Mouse (Mus musculus) mouse embryonic stem cell (cell line): ENCODE data around the gene Gm47841.

Experiments used
- in situ Hi-C, 2 experiments: fragments of 300-500 bp; cut with MboI; formaldehyde crosslinking; loops; 1 replicate in 1 of 2; 3 replicates in 1 of 2; pipeline ENCODE4 v1.14.3; 2019 to 2020; ENCODE audit warnings: low sequenced_read_pairs in 2 of 2, low pct_unique_long_range_greater_than_20kb in 1 of 2, mixed read lengths in 1 of 2; ENCODE audit not compliant: unreplicated experiment in 1 of 2

Gm47841 gene

DNA sequence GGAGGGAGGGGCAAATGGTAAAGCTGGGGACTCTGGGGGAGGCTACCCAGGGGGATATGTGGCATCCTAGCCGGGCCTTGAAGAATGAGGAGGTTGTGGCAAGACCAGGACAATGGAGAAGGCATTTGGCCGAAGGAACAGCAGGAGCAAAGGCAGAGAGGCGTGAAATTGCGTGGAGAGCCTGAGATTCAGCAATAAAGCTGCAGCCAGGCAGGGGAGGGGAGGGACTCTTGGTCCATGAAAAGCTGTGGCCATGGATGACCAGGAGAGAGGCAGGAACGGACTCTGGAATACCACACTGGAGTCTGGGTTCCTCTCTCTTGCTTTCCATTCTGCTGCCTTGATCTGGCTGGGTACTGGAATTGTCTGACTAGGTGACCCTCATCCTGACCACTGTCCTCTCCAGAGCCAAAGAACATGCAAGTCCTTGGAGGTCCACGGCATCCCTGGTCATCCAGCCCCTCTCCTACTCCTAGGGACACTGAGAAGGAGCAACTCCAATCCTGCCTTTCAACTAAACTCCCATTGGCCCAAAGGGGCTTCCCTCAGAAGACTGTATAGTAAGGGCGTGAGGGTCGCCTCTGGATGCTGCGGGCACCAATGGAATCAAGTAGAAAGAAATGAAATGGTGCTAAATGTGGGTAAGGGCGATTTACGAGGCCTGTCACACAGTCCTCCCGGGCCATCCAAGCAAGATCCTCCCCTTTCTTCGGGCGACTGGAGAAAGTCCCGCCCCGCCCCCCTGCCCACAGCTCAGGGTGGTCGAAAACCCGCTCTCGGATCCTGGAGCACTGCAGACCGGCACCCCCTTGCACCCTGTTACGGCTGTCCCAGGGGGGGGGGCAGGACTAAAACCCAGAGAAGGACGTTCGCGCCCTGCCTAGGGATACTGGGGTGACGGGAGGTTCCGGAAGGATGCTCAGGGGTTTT is 29.1 kb upstream of the Gm47841 start:
- in situ Hi-C loops = no loop called here

DNA sequence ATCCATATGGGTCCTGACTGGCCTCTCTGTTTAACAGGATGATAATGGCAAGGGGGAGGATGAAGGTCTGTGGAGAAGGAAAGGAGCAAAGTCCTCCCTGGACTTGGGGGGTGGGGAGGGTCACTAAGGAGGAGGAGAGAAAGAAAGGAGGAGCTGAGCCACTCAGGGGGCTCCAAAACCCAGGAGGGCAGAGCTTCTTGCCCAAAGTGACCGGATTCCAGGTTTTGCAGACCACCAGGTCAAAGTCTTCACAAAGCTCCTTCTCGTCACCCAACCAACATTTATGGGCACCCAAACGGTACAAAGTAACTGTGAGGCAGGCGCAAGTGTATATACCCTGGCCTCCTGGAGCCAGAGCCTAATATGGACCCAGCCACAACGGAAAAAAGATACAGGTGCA is 28.5 kb upstream of the Gm47841 start:
- in situ Hi-C loops = no loop called here

DNA sequence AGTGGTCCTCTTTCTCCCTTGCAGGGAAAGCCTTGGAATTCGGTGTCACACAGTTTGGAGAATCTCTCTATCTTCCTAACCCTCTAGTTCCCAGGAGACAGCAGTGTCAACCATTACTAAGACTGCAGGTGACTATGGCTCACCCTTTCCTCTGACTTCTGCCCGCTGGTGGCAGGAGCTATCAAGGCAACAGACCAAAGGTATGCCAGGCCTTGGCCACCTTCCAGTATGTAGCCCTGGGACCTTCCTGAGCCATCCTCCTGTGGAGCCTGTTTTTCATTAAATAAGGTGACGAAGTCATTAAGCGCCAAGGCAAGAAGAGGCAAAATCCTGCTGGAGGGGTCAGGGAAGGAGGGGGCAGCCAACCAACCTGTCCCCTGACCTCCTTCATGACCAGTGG is 28.0 kb upstream of the Gm47841 start:
- in situ Hi-C loops = no loop called here

DNA sequence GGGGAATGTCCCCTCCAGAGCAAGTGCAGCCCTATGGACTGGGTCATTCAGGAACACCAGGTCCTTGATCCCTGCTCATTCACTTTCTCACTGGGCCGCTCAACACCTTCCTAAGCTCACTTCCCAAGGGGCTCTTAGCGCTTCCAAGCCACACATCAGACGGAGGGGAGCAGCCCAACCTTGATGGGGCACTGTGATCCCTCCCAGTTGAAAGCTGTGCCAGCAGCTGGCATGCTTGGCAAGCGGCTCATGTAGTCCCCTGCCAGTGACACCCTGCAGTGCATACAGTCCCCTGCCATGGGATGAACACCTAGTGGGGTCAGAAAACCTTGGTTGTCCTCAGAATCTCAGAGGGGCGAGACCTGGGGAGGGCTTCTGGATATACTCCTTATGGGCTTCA is 26.9 kb upstream of the Gm47841 start:
- in situ Hi-C loops = no loop called here

DNA sequence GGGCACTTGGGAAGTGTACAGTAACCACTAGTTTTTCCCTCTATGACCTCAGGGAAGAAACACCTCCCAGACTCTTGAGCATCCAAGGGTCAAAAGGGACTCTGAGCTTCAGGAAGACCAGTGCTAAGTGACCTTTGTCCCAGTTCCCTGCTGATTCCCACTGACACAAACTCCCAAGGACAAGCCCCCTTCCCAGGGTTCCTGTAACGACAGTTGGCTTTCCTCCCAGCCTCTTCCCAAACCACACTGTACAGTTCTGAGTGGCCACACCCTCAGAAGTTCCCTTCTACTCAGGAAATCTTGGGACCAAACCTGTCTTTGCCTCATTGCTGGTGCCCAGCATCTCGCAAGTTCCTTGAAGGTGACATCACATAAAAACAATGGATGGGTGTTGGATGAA is 25.5 kb upstream of the Gm47841 start:
- in situ Hi-C loops = no loop called here

DNA sequence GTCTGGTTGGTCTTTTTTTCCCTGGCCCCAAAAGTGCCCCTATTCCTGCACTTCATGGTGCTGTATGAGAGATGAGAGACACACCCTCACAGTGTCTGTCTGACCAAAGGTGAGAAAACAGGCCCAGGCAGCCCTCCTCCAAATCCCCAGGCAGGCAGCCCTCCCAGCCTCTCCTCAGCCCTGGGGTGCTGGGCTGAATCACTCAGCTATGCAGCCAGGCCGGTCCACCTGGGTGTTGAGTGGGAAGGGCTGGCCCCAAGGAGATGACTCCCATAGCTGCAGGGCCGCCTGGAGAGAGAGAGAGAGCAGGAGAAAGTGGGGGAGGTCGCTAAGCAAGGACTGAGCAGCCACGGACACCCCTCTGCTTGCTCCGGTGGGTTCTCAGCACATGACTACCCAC is 23.6 kb upstream of the Gm47841 start:
- in situ Hi-C loops = no loop called here

DNA sequence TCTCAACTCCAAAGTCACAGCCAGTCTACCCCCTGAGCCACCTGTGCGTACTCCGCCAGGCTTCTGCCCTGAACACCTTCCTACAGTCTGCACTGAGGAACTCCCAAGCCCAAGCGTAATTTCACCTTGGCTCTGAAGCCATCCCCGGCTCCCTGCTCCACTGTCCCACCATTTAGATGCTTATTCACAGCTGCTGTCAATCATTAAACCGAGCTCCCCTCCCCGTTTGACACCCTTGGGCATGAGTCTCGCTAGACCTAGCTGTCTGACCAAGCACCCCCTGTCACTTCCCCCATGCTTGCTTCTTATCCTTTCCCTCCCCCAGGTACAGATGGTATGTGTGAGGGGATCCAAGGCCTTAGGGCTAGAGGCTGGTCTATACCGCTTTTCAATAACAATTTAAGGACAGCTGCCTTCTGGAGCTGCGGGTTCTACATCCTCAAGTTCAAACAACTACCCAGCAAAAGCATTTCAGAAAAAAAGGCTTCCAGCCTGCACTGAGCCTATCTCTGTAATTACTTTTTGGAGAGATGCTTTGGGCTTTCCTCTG is 22.5 kb upstream of the Gm47841 start:
- in situ Hi-C loops = loop anchor here in 1 of 2 experiments (10.0 kb wide), 1 partner anchor 45 kb away; the partner anchor contains the start of gene Ankrd33

DNA sequence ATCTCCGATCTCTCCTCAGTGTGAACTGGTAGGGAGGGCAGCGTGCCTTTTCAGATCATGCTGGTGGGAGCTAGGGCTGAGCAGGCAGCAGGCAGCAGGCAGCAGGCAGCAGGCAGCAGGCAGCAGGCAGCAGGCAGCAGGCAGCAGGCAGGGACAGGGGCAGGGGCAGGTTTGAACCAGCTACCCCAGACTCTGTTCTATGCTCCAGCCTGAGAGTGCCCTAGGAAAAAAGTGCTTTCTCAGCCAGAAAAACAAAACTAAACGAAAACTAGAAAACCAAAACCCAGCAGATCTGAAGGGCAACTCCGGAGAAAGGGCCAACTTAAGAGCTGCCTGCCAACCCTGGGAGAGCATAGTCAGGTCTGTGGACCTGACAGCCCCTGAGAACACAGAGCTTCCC is 21.5 kb upstream of the Gm47841 start:
- in situ Hi-C loops = loop anchor here in 1 of 2 experiments (10.0 kb wide), 1 partner anchor 46 kb away; the partner anchor contains the start of gene Ankrd33

DNA sequence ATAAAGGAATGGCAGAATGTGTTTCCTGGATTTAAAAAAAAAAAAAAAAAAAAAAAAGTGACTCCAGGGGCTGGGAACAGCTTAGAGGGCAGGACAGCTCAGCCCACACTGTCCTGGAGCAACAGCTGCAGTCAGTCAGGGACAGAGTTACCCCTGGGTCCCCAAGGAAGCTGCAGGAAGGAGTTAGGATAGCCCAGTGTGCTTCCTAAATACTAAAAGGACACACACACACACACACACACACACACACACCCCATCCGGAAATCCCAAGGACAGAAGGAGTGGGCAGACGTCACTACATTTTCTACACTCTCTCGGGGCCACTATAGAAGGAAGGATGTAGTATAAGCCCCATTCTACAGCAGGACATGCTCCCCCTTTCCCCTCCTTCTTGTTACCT is 20.8 kb upstream of the Gm47841 start:
- in situ Hi-C loops = loop anchor here in 1 of 2 experiments (10.0 kb wide), 1 partner anchor 47 kb away; the partner anchor contains the start of gene Ankrd33

DNA sequence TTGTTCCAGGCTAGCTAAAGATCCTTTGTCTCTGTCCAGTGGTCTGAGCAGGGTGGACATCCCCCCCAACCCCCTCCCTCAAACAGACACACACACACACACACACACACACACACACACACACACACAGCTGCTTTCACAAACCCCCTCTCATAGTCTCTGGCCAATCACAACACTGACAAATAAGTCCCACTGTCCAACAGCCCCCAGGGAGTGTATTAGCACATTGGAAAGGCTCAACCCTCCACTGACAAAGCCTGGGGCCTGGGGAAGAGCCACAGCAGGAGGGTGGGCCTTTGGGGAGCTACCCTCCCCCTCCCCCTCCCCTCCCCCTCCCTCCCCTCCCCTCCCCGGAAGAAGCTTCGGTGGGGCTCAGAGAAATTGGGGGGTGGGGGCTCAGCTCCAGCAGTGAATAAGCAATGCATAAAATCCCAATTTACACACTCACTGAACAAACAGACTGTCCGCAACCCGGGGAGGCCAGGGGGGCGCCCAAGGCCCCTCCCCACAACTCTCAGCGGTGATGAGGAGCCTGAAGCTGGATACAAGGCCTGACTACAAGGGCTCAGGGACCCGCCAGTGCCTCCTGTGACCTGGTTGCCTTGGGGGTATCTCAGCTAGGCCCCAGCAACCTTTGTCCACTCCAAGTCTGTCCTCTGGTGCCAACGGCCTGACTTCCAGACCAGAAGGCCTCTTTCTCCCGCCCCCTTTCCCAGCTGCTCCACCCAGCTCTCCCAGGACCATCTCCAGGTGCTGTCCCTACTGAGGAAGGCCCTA is 19.9 kb upstream of the Gm47841 start:
- in situ Hi-C loops = loop anchor here in 1 of 2 experiments (10.0 kb wide), 1 partner anchor 48 kb away; the partner anchor contains the start of gene Ankrd33

DNA sequence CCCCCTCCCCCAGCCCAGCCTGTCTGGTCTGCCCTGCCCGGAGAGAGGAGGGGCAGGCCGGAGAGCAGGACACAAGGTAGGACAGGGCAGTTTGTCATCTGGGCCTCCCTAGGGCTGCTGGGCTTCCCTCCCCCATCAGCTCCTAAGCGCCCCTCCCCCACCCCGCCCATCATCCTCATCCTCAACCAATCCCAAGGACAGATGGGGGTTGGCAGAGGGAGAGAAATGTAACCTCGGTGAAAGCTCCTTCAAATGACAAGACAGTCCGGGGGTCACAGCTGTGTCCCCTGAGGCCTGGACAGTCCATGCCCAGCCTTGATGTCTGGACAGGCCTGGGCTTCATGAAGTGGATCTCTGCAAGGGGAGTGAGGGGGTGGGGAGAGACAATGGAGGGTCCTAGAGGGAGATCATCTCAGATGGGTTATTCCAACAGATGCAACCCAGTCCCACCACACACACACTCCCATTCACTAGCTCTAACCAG is 19.2 kb upstream of the Gm47841 start:
- in situ Hi-C loops = loop anchor here in 1 of 2 experiments (10.0 kb wide), 1 partner anchor 48 kb away; the partner anchor contains the start of gene Ankrd33

DNA sequence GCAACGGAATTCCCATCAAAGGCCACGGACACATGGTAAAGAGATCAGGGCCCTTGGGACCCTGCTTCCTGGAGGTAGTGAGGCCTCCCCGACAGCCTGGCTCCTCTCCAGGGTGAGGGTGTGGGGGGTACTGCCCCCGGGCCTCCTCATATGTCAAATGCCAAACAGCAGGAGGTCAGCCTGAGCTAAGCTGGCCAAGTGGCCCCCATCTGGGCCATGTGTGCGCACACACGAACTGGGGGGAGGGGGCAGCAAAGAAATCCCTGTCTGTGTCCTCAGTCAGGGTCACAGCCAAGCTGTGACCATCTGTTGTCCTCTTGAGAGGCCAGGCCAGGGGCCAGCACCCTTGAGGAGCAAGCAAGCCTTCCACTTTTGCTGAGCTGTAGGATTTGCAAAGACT is 17.9 kb upstream of the Gm47841 start:
- in situ Hi-C loops = loop anchor here in 1 of 2 experiments (10.0 kb wide), 1 partner anchor 50 kb away; the partner anchor contains the start of gene Ankrd33

DNA sequence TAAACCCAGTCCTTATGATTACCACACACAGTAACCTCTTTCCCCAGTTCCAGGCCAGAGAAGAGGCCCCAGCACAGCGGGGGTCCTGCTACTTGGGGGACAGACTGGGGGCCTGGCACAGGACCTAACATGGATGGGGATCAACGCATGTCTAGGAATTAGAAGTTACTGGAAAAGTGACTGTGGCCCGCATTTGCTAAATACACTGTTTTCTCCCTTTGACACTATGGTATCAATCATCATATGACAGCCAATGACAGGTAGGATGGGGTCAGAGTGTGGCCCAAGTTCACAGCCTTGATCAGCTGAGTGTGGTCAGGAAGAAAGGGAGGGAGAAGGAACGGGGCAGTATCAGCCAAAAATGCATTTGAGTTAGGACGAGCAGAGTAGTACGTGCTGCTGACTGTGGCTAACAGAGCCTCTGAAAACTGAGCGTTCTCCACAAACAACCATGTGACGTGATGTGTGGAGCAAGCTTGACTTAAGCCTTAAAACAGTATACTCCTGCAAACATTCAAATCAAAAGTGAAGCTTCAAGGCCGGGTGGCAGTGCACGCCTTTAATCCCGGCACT is 13.2 kb upstream of the Gm47841 start:
- in situ Hi-C loops = loop anchor here in 1 of 2 experiments (10.0 kb wide), 1 partner anchor 54 kb away; the partner anchor contains the start of gene Ankrd33

DNA sequence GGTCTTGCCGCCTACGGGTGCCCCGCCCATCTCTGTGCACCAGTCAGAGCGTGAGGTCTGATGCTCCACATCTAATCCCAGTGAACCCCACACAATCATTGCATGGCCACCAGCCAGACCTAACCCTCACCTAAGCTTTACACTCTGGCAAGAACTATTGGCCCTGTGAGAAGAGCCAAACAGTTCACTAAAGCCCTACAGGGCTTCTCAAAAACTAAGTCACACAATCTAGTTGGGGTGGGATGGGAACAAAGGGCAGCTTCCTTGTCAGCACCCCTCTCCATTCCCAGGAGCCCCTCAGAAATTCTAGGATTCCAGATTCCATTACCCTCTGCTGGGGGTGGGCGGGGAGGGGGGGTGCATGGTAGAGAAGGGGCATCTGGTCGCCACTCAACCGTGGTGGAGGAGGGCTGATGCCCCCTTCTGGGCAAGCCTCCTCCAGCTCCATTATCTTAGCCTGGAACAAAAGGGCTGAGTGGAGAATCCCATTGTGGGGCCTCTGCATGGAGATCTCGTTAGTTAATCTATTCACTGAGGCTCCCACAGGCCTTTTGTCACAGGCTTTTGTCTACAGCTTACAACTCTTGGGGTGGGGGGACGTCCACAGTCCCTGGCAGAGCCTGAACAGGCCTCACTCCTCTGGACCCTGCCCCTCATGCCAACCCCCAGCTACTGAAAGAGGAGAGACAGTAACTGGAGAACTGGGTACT is 12.5 kb upstream of the Gm47841 start:
- in situ Hi-C loops = loop anchor here in 1 of 2 experiments (10.0 kb wide), 1 partner anchor 55 kb away; the partner anchor contains the start of gene Ankrd33

DNA sequence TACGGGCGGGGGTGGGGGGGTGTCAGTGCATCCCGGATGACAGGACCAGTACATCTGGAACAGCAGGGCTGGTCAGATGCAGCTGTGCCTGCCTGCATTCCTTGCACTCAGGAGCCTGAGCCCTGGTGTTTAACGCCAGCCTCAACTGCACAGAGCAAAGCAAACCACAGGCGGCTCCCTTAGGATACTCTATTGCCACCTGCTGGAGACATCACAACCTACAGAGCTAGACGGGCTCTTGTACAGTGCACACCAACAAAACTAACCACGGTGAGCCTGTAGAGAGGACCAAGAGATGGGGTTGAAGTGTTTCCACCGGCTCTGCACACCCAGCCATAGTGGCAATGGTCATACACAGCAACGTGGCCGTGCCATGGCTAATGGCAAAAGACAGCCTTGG is 9.0 kb upstream of the Gm47841 start:
- in situ Hi-C loops = no loop called here

DNA sequence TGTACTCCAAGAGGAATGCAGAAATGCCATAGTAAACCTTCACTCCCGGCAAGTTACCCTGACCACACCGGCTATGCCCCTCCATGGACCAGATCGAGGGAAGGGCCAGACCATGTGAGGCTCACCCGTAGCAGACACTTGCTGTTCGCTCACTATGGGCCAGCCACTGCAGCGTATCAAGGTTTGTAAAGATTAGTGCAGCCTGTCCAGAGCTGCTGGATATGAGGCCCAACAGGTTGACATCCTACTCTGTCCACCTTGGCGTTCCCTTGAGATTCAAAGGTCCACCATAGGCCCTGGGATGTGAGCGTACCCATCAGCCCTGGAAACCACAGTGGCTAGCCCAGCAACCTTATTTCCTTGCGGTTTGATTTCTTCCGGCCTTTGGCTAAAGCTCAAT is 7.3 kb upstream of the Gm47841 start:
- in situ Hi-C loops = no loop called here

DNA sequence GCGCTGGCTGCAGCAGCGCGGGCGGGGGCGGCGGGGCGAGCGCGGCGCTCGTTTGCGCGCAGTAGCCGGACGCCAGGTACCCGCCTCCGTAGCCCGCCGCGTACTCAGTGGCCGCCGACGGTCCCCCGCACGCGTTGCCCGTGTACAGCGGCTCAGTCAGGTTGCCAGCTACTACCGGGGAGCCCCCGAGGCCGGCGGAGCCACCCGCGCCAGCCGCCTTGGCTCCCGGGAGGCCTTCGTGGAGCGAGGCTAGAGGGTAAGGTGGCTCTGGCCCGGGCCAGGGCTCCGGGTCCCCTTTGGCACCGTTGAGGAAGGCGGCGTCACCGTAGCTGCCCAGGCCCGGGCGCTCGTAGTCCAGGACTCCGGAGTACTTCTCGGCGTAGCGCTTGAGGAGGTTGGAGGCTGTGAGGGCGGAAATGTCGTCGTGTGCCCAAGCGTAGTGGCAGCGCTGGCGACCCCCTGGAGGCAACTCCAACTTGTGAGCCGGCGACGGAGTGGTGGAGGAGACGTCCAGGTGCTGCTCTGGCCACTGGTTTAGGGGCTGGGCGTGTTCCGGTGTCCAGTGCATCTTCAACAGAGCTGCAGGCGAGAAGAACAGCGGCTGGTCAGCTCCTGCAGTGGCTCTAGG is 6.7 kb upstream of the Gm47841 start:
- in situ Hi-C loops = no loop called here
